Mouse (Mus musculus) midbrain, embryonic 14.5 days (tissue): ENCODE measurements at regions not wholly inside any gene's neighbourhood (a gene's known extent, or its start where the extent isn't known, plus 50 kb on each side); places are given as distances from the start of the nearest gene placed in this dataset.

ENCODE experiments used
- ATAC-seq: fragments of 200-750 bp; cut with Nextera tagmentation; 2 replicates; pipeline ENCODE4 v1.8.0; 2017; ENCODE audit warnings: moderate number of reproducible peaks, moderate library complexity; ENCODE audit not compliant: low FRiP score, low TSS enrichment
- DNase-seq: peaks from one replicate; pipeline ENCODE4 v3.0.0-alpha.2; 2015
- H3K27ac ChIP-seq: fragments of 300-500 bp; sonication (generic); replicated peaks from 2 replicates; pipeline ENCODE4 v1.5.1; 2014; ENCODE audit warnings: mild to moderate bottlenecking, low read depth, low read length, moderate library complexity
- H3K27me3 ChIP-seq: fragments of 300-500 bp; sonication (generic); 2 replicates; pipeline ENCODE4 v1.6.1; 2014; ENCODE audit warnings: low read length, control low read depth, mixed read lengths; ENCODE audit not compliant: control insufficient read depth, insufficient read depth
- H3K36me3 ChIP-seq: fragments of 300-500 bp; sonication (generic); 2 replicates; pipeline ENCODE4 v1.6.1; 2014; ENCODE audit warnings: low read length, control low read depth; ENCODE audit not compliant: control insufficient read depth, insufficient read depth
- H3K4me1 ChIP-seq: fragments of 300-500 bp; sonication (generic); 2 replicates; pipeline ENCODE4 v1.6.1; 2014; ENCODE audit warnings: mild to moderate bottlenecking, antibody characterized with exemption, low read length, control low read depth; ENCODE audit not compliant: control insufficient read depth, insufficient read depth
- H3K4me2 ChIP-seq: fragments of 300-500 bp; sonication (generic); 2 replicates; pipeline ENCODE4 v1.6.1; 2014; ENCODE audit warnings: mild to moderate bottlenecking, low read length, moderate library complexity
- H3K4me3 ChIP-seq: fragments of 300-500 bp; sonication (generic); replicated peaks from 2 replicates; pipeline ENCODE4 v1.5.1; 2014; ENCODE audit warnings: low read depth, low read length
- H3K9ac ChIP-seq: fragments of 300-500 bp; sonication (generic); replicated peaks from 2 replicates; pipeline ENCODE4 v1.6.1; 2014; ENCODE audit warnings: mild to moderate bottlenecking, low read length, moderate library complexity
- H3K9me3 ChIP-seq: fragments of 300-500 bp; sonication (generic); 2 replicates; pipeline ENCODE4 v1.6.1; 2016; ENCODE audit warnings: low read length, control low read depth, mixed read lengths; ENCODE audit not compliant: control insufficient read depth
- WGBS: fragments of 180-500 bp; shearing (Covaris S2); extraction: QIAGEN DNeasy Blood & Tissue Kit; methylation state at CpG from one replicate; pipeline ENCODE4 v1.1.7; 2014; 5-methylcytosine and 5-hydroxymethylcytosine counted together

DNA sequence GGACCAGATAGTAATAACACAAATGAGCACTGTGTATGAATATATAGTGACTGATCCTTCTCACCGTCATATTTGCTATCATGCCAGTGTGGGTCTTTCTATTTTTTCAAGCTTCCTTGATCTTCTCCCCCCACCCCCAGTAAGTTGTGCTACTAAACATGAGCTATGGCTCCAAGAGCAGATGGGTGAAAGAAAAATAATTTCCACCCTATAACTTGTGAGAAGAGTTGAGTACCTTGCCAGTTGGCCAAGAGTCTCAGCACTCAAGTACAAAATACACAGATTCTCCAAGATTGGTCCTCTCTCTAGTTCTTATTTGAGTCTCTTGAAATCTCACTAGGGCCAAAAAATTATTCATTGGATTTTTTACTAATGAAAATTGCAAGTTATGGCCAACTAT is 777.3 kb downstream of the Cypt12 start:
- DNase-seq, result no peak
- WGBS, result 100% methylated on average over 1 of the region's 1 CpGs
- Histone ChIP-seq H3K9ac (no peak overlapping the region), H3K27ac (no peak overlapping the region), H3K27me3 (no peaks in the 10 kb centered on the region), H3K4me1 (no peaks in the 10 kb centered on the region), H3K36me3 (no peaks in the 10 kb centered on the region), H3K4me3 (no peak overlapping the region), H3K4me2 (no peak overlapping the region), H3K9me3 (no peaks in the 10 kb centered on the region)
- no peak for ATAC-seq

DNA sequence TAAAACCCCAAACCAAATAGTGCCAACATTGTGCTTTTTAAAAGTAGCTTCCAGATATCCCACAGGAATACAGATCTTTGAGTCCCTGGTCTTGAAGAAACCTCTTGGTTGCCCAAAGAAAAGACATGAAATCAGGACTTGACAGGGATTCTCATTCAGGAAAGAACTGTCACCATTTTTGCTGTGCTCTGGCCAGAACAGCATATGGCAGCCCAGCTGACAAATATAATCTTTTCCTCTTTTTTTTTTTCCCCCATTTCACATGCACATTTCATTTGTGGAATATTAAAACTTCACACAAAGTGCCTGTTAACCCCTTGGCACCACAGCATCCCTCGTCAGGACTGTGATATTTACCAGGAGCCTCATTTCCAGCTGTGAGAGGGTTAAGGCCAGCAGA is 783.0 kb downstream of the Cypt12 start:
- Histone ChIP-seq H3K27ac (no peak overlapping the region), H3K4me1 (no peaks in the 10 kb centered on the region)
- no peak for DNase-seq

DNA sequence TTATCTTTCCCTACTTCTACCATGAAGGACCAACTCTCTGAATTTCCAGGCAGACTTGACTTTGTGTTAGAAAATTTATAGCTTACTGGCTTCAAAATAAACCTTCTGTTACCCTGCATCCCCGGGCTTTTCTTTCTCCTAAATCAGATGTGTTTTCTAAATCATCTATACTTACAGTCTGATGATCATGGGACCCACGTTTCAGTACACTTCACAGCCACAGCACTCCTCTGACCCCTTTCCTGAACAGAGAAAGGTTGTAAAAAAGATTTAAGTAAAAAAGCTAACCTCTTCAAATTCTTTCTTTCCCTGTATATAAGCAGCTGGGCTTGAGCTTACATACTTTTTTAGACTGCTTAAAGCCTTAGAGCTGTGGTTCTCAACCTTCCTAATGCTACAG is 783.5 kb downstream of the Cypt12 start:
- 80% methylated on average over 2 of the region's 2 CpGs for WGBS
- Histone ChIP-seq H3K4me1 (no peaks in the 10 kb centered on the region), H3K27ac (no peak overlapping the region), H3K9me3 (no peaks in the 10 kb centered on the region), H3K9ac (no peak overlapping the region), H3K4me2 (no peak overlapping the region), H3K4me3 (no peak overlapping the region), H3K36me3 (no peaks in the 10 kb centered on the region), H3K27me3 (no peaks in the 10 kb centered on the region)
- no peak for ATAC-seq
- no peak for DNase-seq

More for the DNA sequence above, 783.0 kb downstream of the Cypt12 start:
- Histone ChIP-seq H3K9me3 (no peaks in the 10 kb centered on the region), H3K36me3 (no peaks in the 10 kb centered on the region), H3K4me3 (no peak overlapping the region), H3K4me2 (no peak overlapping the region), H3K9ac (no peak overlapping the region), H3K27me3 (no peaks in the 10 kb centered on the region)
- ATAC-seq, result no peak
- 51% methylated on average over 1 of the region's 1 CpGs for WGBS

DNA sequence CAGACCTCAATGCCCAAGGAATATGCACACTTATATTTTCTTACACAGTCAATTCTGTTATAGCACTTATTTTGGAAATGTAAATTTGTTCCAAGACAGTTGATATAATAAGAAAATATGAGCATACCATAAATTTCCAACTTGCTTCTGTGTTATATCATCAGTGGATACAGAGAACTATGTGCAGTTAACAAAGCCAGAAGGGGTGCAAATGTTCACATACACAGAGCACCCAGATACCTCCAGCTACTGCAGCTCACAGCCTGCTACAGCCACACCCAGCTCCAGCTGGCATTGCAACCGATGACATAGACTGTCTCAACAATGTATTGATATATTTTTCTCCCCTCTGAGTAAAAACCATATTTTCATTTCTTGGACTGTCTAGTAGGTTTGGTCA is 785.3 kb downstream of the Cypt12 start:
- H3K9ac ChIP-seq, result no peak overlapping the region
- no peak overlapping the region for H3K27ac ChIP-seq
- H3K36me3 ChIP-seq, result no peaks in the 10 kb centered on the region
- WGBS, result 90% methylated on average over 1 of the region's 1 CpGs
- ATAC-seq (no peak), DNase-seq (no peak)
- no peak overlapping the region for H3K4me2 ChIP-seq
- no peak overlapping the region for H3K4me3 ChIP-seq
- H3K9me3 ChIP-seq, result no peaks in the 10 kb centered on the region
- H3K27me3 ChIP-seq, result no peaks in the 10 kb centered on the region
- H3K4me1 ChIP-seq, result no peaks in the 10 kb centered on the region

DNA sequence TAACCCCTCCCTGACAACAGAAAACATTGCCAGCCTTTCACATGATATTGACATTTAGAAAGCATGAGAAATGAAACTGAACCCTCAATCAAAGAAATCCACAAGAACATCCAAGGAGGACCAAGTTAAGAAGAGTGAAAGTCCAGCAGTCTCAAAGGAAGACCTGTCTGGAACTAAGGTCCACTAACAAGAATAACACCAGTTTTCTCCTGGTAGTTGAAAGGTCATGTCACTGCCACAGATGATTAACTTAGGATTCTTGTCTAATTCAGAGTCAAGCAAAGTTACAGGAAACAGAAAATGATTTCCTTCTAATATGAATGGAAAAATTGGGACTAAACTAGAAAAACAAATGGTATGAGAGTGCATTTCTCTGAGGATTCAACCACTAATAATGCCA is 790.7 kb downstream of the Cypt12 start:
- H3K4me1 ChIP-seq, result no peaks in the 10 kb centered on the region
- no peak for DNase-seq
- no peaks in the 10 kb centered on the region for H3K36me3 ChIP-seq
- no peak overlapping the region for H3K27ac ChIP-seq
- H3K4me2 ChIP-seq, result no peak overlapping the region
- no peak overlapping the region for H3K4me3 ChIP-seq
- H3K9ac ChIP-seq, result no peak overlapping the region
- ATAC-seq, result no peak
- H3K9me3 ChIP-seq, result no peaks in the 10 kb centered on the region
- no peaks in the 10 kb centered on the region for H3K27me3 ChIP-seq

DNA sequence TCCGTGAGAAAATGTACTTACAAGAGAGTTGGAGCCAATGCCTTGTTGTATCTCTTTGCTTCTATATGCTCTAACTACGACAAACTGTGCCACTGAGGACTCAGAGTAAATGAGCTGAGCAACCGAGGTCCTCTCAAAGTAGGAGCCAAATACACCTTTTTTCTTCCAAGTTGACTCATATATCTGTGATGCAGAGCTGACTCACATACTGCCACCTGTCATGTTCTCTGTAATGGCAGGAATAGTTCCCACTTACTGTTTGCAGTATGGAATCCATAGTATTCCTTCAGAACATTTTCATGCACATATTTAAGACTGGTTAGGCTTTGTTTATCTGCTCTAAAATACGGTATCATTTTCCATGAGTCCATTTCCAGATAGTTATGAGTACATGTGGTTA is 792.1 kb downstream of the Cypt12 start:
- Histone ChIP-seq H3K9me3 (no peaks in the 10 kb centered on the region), H3K27ac (no peak overlapping the region), H3K36me3 (no peaks in the 10 kb centered on the region), H3K9ac (no peak overlapping the region), H3K4me1 (no peaks in the 10 kb centered on the region), H3K4me2 (no peak overlapping the region), H3K27me3 (no peaks in the 10 kb centered on the region), H3K4me3 (no peak overlapping the region)
- no peak for DNase-seq
- WGBS, result 92% methylated on average over 4 of the region's 4 CpGs
- no peak for ATAC-seq

DNA sequence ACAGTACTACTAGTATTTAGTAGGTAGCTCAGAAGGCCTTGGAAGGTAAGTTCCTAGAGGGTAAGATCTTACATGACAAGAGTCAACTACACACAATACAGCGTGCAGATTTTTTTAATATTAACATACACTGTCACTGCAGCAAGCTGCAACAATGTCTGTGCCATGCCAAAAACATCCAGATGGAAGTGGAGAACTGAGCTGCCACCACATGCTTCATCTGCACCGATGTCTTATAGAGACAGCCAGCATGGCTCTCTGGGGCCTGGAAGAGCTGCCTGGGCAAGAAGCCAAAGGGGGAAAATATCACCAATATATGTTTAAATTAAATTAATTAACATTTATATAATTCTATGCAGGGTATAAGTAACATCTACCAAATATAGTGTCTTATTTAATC is 795.3 kb downstream of the Cypt12 start:
- H3K9ac ChIP-seq, result no peak overlapping the region
- H3K4me1 ChIP-seq, result no peaks in the 10 kb centered on the region
- no peaks in the 10 kb centered on the region for H3K9me3 ChIP-seq
- no peak overlapping the region for H3K4me2 ChIP-seq
- no peak overlapping the region for H3K27ac ChIP-seq
- no peaks in the 10 kb centered on the region for H3K36me3 ChIP-seq
- no peak overlapping the region for H3K4me3 ChIP-seq
- DNase-seq (no peak), ATAC-seq (no peak)
- 88% methylated on average over 2 of the region's 2 CpGs for WGBS
- no peaks in the 10 kb centered on the region for H3K27me3 ChIP-seq

DNA sequence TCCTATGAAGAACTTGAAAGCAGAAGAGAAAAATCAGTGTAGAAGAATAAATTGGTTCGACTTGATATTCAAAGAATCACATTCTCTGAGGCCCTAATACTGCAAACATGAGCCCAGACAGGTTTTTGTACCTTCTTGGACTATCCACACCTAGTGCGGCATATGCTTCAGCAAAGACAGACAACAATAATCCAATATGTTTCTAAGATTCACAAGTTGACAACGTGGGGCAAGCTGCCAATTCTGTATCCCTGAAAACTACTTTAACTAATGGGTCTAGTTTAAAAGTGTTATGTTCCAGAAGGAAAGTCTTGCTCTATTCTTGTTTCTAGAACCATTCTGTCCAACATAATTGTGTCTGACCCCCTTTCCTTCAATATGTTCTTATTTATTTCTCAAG is 796.0 kb downstream of the Cypt12 start:
- H3K4me1 ChIP-seq, result no peaks in the 10 kb centered on the region
- H3K27ac ChIP-seq, result no peak overlapping the region
- H3K9me3 ChIP-seq, result no peaks in the 10 kb centered on the region
- H3K9ac ChIP-seq, result no peak overlapping the region
- H3K36me3 ChIP-seq, result no peaks in the 10 kb centered on the region
- no peak overlapping the region for H3K4me3 ChIP-seq
- DNase-seq, result no peak
- no peaks in the 10 kb centered on the region for H3K27me3 ChIP-seq
- WGBS, result 88% methylated on average over 3 of the region's 3 CpGs
- no peak overlapping the region for H3K4me2 ChIP-seq
- ATAC-seq, result no peak

DNA sequence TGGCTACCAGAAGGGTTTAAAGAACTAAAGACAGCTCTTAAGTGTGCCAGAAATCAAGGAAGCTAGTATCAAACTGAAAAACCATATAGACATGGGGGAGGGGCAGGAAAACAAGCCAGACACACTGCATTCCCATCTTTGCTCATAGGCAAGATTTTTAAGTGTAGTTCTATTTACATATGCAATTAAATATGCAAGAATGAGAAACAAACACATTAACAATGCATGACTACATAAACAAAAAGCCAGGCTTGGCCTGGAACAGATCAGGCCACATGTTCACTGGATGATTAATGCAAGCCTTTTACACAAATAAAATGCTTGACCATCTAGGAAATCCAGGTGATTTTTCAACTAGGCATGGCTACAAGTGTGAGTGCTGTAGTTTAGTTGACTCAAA is 798.0 kb downstream of the Cypt12 start:
- Histone ChIP-seq H3K4me2 (no peak overlapping the region), H3K9ac (no peak overlapping the region), H3K36me3 (no peaks in the 10 kb centered on the region), H3K9me3 (no peaks in the 10 kb centered on the region), H3K27me3 (no peaks in the 10 kb centered on the region), H3K27ac (no peak overlapping the region), H3K4me3 (no peak overlapping the region), H3K4me1 (no peaks in the 10 kb centered on the region)
- ATAC-seq, result no peak
- DNase-seq, result no peak
